Mouse (Mus musculus): Measurements from ENCODE around the gene Actn4.
"Not testable (repeated sequence)": the region's sequence is repeated elsewhere in the genome, so short reads cannot be mapped to it uniquely, and the experiment has no call there.

Gene Actn4

GRCm38 (mm10) chr7:28886486-28886885, 75.7 kb downstream of the Actn4 start:
- DNase-seq (ENCODE audit: low read depth, low spot score), result no peak

- not testable (repeated sequence) for DNase-seq (ENCODE audit: low read depth, low spot score)
Measured at GRCm38 (mm10) chr7:28883704-28884103, 78.4 kb downstream of the Actn4 start.

- DNase-seq (ENCODE audit: low read depth, low spot score), result no peak
Measured at GRCm38 (mm10) chr7:28883039-28883438, 79.1 kb downstream of the Actn4 start.

- DNase-seq (ENCODE audit: low read depth, low spot score), result no peak
Measured at GRCm38 (mm10) chr7:28881199-28881598, 80.9 kb downstream of the Actn4 start, which contains the start of gene Capn12. Capn12 (plus strand) TSS chr7:28881422.

- no peak for DNase-seq (ENCODE audit: low read depth, low spot score)
Measured at GRCm38 (mm10) chr7:28880554-28880953, 81.6 kb downstream of the Actn4 start.

GRCm38 (mm10) chr7:28879606-28880005, 82.5 kb downstream of the Actn4 start:
- DNase-seq (ENCODE audit: low read depth, low spot score), result no peak

- DNase-seq (ENCODE audit: low read depth, low spot score), result no peak
Measured at GRCm38 (mm10) chr7:28877856-28878255, 84.3 kb downstream of the Actn4 start.

GRCm38 (mm10) chr7:28877155-28877554, 85.0 kb downstream of the Actn4 start:
- peak; percentile 76 for DNase-seq (ENCODE audit: low read depth, low spot score)

- no peak for DNase-seq (ENCODE audit: low read depth, low spot score)
Measured at GRCm38 (mm10) chr7:28876099-28876498, 86.0 kb downstream of the Actn4 start.

- DNase-seq (ENCODE audit: low read depth, low spot score), result no peak
Measured at GRCm38 (mm10) chr7:28874565-28874964, 87.6 kb downstream of the Actn4 start.

- no peak for DNase-seq (ENCODE audit: low read depth, low spot score)
Measured at GRCm38 (mm10) chr7:28870901-28871664, 91.1 kb downstream of the Actn4 start.

GRCm38 (mm10) chr7:28867508-28868340, 94.4 kb downstream of the Actn4 start:
- DNase-seq (ENCODE audit: low read depth, low spot score), result peak; percentile 61

GRCm38 (mm10) chr7:28866769-28867507, 95.2 kb downstream of the Actn4 start:
- no peak for DNase-seq (ENCODE audit: low read depth, low spot score)

- DNase-seq (ENCODE audit: low read depth, low spot score), result no peak
Measured at GRCm38 (mm10) chr7:28865481-28866300, 96.4 kb downstream of the Actn4 start.

GRCm38 (mm10) chr7:28864288-28864750, 97.8 kb downstream of the Actn4 start:
- DNase-seq (ENCODE audit: low read depth, low spot score), result no peak

- no peak for DNase-seq (ENCODE audit: low read depth, low spot score)
Measured at GRCm38 (mm10) chr7:28863540-28863939, 98.6 kb downstream of the Actn4 start, which contains the start of gene Lgals7. Lgals7 (plus strand) TSS chr7:28863853.

GRCm38 (mm10) chr7:28862817-28863499, 99.2 kb downstream of the Actn4 start:
- no peak for DNase-seq (ENCODE audit: low read depth, low spot score)

- DNase-seq (ENCODE audit: low read depth, low spot score), result no peak
Measured at GRCm38 (mm10) chr7:28860898-28861297, 101.2 kb downstream of the Actn4 start.

- DNase-seq (ENCODE audit: low read depth, low spot score), result no peak
Measured at GRCm38 (mm10) chr7:28859953-28860352, 102.2 kb downstream of the Actn4 start.

- no peak for DNase-seq (ENCODE audit: low read depth, low spot score)
Measured at GRCm38 (mm10) chr7:28850642-28851041, 111.5 kb downstream of the Actn4 start.

All from c-Kit-negative CD71-positive TER-119-positive erythroid progenitor cells, embryonic 14.5 days (primary cell).